Mouse (Mus musculus) frontal cortex, postnatal 10 days (tissue): Measurements from ENCODE around the gene Mamdc2.
A peak's percentile ranks its signal among the peaks of the same experiment; 100 is the strongest.

Source experiments
- DNase-seq, 2 experiments: peaks; one replicate each; pipeline ENCODE4 v3.0.0; 2022; ENCODE audit warnings: low spot score in 2 of 2, mixed read lengths in 1 of 2

Gene Mamdc2

DNA sequence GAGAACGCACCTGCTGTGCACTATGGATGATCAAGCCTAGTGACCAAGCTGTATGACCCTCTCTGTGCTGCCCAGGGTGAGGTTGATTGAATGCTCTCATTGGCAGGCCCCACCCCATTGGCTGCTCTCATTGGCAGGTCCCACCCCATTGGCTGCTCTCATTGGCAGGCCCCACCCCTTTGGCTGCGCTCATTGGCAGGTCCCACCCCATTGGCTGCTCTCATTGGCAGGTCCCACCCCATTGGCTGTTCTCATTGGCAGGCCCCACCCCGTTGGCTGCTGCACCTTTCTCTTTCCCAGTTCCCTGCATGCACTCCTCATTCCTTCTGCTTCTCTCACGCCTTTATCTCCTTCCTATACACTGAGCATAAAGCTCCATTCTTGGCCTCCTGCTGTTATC lies 12.5 kb downstream of the Mamdc2 start:
- DNase-seq: no peak

DNA sequence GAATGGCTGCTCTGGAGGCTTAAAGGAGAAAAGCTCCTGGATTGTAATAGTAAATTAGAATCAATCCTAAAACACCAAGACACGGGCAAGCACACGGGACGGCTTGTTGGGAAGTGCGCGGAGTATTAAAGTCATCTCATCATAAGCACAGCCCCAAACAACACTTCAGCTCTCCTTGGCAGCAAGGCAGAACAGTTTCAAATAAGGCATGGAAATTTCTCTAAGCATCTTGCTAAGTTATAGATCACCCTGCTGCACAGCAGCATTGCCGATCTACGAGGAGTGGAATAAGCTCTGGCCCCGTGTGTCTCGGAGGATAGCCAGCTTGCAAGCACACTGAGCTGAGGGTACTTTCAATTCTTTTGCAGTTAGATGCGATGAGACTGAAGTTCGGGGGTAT lies 13.8 kb downstream of the Mamdc2 start:
- DNase-seq: no peak

DNA sequence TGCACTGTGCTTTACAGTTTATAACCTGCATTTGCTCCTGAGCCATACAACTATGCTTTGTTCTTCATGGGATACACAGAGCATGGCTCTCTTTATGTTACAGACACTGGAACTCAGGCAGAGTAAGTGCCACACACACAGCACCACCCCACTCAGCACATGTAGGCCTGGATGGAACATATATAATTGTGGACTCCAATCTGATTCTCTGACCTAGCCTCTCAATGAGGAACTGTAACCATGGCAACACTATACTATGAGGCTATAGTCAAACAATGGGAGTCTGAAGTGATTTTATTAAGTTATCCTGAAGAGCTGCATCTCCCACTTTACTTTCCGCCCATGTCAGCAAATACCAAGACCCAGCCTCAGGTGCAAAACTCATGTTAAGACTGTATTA lies 30.6 kb downstream of the Mamdc2 start:
- DNase-seq: no peak

DNA sequence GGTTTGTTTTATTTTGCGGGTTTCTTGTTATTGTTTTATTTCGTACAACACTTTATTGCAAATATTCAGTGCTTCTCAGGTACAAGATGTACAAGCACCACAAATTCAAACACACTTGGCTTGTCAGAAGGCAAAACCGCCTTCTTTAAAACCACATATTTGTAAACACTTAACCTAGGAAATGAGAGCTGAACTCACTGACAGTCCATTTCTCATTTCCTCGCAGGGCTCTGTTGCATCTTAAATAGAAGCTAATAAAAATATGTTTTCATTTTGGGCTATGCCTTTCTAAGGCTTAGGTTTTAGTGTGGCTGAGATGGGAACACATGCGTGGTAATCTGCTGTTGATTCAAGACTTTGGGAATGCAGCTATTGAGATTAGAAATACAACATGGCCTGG lies 37.4 kb downstream of the Mamdc2 start:
- DNase-seq: no peak

DNA sequence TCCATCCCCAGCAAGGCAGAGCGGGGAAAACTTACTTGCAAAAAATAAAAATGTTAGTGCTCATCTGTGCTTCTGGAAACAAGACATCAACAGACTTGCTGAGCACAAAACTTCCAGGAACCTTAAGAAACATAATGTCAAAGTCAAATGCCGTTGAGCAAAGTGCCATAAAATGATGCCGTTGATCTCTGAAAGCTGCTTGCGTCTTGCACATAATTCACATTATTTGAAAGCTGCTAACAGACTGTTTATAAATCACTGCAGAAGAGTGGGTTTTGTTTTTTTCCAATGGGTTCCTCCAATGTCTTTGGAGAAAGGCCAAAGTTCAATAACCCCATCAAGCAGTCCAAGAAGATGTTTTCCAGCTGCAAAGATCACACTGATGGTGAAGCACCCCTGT lies 37.9 kb downstream of the Mamdc2 start:
- DNase-seq: no peak

DNA sequence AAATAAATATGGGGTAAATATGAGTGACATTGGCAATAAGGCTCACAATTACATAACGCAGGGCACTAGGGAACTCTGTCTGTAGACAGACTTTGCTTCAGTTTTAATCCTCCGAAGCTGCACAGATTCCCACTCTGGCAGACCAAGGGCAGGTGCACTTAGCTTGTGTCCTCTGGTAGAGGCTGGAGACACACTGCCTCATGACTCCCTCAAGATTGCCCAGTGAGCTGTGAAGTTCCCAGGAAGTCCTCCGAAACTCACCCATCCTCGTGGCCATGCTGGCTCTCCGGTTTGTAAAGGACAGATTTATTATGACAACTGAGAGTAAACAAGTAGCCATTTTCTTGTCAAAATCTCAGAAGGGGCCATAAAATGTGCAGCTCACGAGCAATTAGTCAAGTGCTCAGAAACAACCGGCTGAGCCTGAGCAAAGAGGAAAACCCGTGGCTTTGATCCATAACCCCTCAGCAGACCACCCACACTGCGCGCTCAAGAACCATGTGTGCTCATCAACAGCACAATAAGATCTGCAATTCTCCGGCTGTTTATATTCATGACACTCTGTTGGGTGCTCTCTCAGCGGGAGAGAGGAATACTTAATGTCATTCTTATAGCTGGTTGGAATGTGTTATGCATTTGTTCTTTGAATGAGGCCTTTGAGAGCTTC lies 46.6 kb downstream of the Mamdc2 start:
- no peak for DNase-seq

DNA sequence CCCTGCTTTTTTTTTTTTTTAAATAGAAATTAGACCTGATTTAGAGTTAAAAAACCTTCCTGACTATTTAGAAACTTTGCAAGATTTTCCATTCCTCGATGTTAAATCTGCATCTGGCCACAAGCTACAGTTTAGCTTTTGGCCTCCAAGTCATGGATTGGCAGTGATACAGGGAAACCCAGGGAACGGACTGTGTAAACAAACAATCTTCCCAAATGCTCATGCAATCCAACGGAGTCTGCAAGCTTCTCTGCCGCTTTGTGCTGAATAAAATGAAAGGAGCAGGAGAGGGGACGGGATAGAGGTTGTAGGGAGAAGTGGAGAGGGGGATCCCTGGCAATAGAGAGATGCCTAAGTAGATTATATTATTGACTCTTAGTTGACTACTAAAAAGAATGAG lies 47.8 kb downstream of the Mamdc2 start:
- DNase-seq: no peak

DNA sequence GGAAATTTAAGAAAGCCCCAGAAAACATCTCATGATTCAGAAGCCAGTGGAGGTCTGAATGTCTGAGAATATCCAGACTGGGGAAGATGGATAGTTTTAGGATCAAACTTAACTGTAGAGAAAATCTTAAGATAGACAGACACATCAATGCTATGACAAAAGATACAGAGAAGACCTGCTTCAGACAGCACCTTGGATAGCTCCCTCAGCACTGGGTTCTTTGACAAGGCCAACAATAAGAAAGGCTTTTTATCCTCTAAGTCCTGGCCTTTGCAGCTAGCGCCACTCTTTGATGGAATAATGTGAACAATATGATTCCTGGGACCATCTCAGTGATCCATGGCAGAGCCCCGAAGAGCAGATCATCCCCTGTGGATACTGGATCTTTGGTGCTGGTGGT lies 52.3 kb downstream of the Mamdc2 start:
- no peak for DNase-seq

DNA sequence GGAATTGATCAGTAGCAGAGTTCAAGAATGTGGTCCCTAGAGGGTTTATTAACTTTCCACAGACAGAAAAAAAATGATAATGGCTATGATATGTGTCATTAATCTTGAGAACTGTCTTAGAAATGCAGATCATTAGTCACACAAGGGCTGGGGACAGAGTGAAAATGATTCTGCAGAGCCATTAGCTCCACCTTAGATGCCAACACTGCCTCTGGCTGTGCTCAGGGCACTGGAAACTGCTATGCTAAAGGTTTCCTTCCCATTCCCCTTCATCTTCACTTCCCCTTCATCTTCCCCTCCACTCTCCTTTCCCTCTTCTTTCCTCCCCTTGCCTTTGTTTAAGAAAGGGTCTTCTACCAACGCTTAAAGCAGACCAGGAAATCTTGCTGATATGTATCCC lies 53.6 kb downstream of the Mamdc2 start:
- no peak for DNase-seq

DNA sequence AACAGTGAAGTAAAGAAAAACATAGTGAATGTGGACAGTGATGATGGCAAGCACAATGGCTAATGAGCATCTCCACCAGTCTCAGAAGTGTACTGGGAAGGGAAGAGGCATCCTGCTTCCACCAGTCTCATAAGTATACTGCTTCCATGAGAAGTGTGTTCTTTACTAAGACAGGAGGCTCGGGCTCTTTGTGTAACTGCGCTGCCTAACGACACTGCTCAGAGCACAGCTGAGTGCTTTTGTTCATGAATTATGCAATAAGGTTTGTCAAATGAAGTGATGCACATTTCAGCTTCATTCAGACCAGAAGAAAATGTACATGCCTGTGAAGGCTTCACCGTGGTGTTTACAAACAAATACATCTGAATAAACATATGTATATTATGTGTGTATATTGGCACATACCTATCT lies 59.4 kb downstream of the Mamdc2 start:
- no peak for DNase-seq

DNA sequence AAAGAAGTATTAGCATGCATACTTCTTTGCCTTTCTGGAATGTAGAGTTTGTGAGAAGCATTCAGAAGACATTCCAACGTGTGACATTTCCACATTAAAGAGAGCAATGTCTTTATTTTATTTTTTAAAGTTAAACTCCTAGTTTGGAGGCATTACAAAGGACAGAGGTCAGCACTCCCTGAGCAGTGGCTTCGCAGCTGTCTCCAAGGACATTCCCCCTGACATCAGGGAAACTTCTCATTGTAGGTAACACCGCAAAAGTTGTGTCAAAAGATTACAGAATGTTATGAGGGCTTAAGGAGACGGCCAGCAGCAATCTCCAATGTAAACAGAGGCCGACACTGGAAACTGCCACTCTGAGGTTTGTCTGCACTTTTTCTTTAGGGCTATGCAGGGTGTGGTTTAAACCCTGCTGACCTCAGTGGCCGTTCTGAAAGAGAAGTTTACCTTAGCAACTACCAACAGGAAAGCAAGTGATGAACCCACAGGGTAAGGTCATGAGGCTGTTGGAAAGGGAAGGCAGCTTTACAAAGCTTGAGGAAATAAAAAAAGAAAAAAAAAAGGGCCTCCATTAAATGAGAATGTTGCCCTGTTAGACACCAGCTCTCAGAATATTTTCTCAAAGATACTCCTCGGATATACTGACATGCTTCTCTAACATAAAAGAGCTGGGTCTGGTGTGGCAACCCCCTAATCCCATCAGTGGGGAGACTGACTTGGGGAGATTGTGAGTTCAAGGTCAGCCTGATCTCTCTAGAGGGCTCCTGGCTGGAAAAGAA lies 60.0 kb downstream of the Mamdc2 start:
- DNase-seq: no peak

DNA sequence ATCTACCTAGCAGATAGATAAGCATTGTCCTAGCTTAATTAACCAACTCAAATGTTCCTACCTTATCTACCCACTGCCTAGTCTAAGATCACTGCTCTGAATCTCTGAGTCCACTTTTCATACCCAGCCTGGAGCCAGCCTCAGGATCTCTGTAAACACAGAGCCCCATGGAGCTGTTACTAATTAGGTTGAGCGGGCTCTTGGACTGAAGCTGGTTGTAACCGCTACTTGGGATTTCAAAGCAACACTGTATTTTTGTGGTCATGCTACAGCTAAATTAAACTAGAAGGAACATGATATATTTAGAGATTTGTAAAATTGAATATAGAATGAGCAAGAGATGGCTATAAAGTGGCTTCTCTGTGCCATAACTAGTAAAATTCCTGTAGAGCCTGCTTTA lies 65.8 kb downstream of the Mamdc2 start:
- no peak for DNase-seq

DNA sequence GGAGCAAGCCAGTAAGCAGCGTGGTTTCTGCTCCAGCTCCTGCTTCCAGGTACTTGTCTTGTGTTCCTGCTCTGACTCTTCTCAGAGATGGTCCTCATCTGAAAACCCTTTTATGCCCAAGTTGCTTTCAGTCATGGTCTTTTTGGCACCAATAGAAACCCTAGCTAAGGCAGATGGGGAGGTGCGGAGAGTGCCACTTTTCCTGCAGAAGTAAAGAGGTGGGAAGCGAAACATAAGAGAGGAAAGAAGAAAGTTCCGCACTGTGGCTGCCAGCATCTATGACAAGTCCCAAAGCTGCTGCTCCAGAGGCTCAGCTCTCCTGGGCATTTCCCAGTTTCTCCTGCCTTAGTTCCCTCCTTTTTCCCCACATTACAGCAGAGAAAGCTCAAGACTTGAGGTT lies 67.3 kb downstream of the Mamdc2 start:
- DNase-seq: no peak

DNA sequence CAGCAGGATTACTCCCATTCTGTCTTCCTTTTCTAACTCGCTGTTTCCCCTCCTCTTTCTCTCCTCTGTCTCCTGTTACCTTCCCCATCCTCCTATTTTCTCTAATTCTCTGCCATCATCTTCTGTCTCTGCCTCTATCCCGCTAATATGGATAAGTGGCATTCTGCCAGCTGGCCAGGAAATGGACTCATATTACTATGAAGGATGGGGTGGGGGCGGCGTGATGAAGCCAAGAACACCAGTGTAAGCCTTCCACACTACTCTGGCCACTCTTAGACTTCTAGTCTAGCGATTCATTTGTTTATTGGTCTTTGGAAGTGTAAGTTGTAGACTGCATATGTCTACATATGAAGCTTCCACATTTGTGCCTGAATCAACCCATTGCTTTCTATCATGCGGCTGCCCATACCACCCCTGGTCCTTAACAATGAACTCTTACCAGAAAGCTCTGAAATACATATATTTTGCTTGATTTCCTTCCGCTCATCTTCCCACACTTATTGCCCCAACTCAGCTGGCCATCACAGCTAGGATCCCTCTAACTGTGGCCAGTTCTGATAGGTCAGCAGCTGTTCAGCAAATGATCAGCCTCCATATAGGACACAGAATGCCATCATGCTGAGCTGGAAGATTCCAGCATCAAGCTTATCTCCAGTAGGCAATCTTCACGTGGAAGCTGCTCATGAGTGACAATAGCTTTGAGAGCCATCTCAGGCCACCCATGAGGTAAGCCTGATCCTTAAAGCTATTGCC lies 68.3 kb downstream of the Mamdc2 start:
- no peak for DNase-seq

DNA sequence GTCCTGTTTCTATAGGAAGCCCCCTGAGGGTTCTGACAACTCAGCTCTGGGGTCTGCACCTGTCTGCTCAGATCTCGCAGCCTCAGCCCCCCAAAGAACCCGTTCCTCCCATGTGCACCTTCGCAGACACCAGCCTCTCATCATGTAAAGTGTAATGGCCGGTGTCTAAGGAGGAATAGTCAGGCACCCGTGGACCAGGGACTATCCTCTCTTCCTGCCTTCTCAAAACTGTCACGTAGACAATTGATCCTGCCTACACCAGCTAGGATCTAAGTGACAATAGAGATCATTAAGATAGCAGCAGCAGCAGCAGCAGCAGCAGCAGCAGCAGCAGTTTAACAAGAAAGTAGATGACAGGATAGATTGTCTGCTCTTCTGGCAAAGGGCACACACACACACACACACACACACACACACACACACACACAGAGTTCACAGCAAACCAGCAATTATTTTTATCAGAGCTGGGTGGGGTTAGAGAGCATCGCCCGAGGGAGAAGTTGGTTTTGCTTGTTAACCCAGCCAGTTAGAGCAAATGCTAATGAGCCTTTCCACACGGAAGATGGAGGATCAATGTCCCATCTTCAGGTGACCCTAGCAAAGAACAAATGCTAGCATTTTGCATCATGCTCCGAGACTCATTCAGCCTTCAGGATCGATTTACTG lies 71.6 kb downstream of the Mamdc2 start:
- no peak for DNase-seq

DNA sequence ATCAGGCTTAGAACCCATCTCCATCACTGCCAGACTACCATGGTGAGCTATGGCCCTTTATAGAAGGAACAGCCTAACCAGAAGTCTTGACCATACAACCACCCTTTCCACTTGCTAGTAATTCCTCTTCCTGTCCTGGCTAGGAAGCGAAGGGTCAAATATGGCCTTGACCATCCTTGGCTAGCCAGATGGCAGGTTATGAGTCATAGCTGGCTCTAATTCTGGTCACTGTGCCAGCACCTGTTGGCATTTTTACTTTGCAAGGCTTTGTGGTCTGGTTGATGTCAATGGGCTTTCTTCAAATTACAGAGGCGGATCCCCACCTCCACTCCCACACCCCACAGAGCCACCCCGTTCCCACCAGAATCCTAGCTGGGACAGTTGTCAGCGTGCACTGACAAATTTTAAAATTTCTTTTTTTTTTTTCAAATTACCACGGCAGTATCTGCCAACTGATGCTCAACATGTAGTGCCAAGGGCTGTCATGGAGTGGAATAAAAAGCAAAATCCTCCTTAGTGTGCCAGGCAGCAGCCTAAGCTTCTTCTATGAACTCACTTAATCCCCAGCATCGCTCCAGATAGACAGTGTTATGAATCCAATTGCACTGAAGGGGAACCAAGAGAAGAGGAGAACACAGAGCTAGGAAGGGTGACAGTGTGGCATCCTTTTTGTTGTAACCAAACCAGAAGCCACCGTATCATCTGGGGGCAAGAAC lies 73.1 kb downstream of the Mamdc2 start:
- DNase-seq: no peak

DNA sequence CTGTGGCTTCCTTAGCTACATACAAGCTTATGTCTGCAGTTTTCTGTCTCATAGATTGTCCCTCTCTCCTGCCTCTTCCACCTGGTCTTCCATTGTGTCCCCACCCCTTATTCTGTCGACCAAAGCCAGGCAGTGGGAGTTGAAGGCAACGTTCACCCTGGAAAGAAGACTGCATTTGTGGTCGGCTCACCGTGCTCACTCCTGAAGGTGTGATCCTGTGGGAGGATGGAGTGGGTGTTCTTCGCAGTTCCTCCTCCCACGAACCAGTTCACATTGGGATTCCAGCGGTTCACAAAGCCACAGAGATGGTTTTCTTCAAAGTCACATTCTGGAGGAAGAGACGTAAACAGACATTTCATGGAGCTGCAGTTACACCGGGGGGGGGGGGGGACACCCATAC lies 74.5 kb downstream of the Mamdc2 start:
- DNase-seq: no peak

DNA sequence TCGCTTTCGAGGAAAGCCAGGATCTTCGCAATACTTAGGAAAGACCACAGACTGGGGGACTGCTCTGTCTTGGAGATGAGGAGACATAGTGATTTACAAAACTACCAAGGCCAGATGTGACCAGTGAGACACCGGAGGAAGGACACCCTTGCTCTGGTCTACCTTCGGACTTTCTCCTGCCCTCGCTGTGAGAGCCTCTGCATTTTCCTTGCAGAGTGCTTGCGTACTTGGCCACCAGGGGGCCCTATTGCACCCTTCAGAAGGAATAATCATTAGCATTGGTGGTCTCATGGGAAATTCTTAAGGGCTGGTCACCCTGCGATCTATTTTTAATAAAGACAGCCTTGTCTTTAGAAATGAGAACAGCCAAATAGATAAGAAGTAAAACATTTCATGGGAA lies 75.0 kb downstream of the Mamdc2 start:
- DNase-seq: peak; percentile 27 to 68

DNA sequence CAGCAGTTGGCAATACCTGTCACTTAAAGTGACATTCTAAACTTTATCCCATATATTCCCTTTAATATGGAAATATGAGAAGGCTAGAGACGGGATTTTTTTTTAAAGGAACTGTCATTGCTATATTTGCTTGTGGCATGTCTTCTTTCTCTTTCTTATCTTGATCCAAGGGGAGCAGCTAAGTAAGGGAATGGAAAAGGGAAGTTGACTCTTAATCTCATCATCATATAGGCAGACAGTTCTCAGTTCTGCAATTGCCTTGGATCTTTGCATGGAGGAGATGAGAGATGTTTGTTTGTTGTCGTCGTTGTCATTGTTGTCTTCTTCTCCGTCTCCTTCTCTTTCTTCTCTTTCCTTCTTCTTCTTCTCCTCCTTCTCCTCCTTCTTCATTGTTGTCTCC lies 79.0 kb downstream of the Mamdc2 start:
- DNase-seq: no peak

DNA sequence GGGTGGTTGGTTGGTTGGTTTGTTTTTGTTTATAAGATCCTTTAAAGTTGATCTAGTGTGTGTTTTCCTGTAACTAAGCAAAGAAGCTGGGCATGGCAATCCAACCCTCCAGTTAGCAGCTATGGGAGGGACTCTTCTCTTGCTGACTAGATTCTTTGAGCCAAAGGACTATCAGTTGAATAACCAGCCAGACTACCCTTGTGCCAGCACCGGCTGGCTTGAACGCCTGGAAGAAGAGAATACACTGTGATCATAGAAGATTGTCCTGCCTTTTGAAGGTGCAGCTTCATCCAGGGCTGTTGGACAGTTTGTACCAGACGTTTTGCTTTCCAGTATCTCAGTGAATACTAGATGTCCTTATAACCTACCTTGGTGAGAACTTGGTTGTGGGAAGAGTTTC lies 86.2 kb downstream of the Mamdc2 start:
- no peak for DNase-seq

DNA sequence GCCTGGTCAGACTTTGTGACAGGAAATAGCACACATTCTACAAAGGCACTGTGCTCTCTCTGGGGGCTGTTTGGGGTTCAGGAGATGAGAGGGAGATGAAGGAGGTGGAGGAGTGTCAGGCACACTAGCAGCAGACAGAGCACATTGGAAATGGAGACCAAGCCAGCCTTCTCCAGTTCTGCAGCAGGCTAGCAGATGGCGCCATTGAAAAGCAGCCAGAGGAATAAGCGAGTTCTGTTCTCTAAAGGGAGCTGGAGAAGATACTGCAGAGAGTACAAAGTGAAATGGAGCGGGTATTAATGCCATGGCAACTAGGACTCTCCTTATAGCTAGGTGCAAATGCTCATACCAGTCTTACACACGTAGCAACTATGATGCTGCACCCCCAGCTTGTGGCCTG lies 87.1 kb downstream of the Mamdc2 start:
- peak; percentile 37 to 57 for DNase-seq

DNA sequence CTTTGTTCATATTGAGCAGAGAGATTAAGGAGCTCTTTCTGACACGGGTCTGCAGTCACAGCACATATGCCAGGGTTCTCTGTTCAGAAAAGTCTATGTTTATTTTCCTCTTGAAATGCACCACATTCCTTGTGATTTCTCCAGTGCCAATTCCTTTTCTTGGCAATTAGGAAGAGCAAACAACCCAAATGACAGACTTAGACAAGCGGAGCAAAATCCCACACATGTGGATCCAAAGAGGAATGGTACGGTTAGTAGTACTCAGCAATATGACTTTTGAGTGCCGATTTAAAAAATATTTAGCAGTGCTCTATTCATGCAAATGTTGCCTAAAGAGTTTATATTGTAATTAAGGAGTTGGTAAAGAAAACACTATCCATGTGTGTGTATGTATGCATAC lies 87.7 kb downstream of the Mamdc2 start:
- DNase-seq: no peak
